Mouse (Mus musculus): Measurements from ENCODE around the gene Kcnf1. TPM values are rescaled to one million over a fixed set of nuclear protein-coding genes. Genes with fewer than 3 reads are reported as not detected.
"Not testable (repeated sequence)": the region's sequence is repeated elsewhere in the genome, so short reads cannot be mapped to it uniquely, and the experiment has no call there.

Kcnf1 gene
- polyA plus RNA-seq, 1 experiment = not detected

DNA sequence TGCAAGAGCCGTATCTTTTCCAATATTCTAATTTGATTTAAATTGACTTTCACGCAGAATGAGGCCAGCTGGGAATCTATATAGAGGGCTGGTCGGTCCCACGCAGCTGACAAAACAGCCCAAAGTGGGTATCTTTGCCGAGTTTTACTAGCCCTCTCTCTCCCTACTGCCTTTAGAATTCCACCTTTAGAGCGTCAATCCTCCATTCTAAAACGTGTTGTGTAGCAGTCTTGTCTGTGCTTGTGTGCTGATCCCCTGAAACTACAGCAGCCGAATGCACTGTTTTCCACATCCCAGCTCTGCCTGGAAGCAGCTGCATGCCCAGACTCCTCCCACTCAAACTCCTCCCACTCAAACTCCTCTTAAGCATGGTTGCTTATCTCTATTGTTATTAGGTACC, 44.4 kb downstream of the Kcnf1 start:
- H3K4me3 ChIP-seq (replicated peaks) = no peak overlapping the region
- peaks cover 10% of the 10 kb centered on the region for H3K9me3 ChIP-seq
- no peaks in the 10 kb centered on the region for H3K4me1 ChIP-seq
- H3K36me3 ChIP-seq (replicated peaks; ENCODE audit: low read length) = no peaks in the 10 kb centered on the region
- TF ChIP-seq FLI1 (IDR thresholded peaks at IDR 0.05; ENCODE audit: low read length) = no peak
- no peak for TF ChIP-seq GATA1 (IDR thresholded peaks at IDR 0.05; ENCODE audit: borderline replicate concordance, low read length)
- H3K27me3 ChIP-seq (replicated peaks) = no peaks in the 10 kb centered on the region

DNA sequence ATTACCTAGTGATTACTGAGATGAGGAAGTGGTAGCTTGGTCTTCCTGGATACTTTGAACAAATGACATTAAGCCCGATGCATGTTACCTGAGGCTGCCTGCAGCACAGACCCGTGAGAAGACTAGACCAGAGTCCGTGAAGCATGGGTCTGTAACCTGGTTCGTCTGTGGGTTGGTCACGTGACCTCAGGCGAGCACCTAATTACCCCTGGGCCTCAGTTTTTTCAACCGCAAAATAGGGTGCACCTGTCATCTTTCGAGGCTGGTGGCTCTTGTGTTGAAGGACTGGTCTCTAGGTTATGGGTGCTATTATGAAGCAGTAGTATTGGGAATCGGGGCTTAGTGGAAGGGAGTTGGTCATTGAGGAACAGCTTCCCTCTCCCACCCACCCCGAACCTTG, 45.1 kb downstream of the Kcnf1 start:
- Histone ChIP-seq H3K4me1 (no peaks in the 10 kb centered on the region), H3K9me3 (peaks cover 4% of the 10 kb centered on the region; the same call in 1 of the 2 replicates), H3K27me3 (replicated peaks) (no peaks in the 10 kb centered on the region), H3K36me3 (replicated peaks; ENCODE audit: low read length) (no peaks in the 10 kb centered on the region), H3K4me3 (replicated peaks) (no peak overlapping the region)
- no peak for TF ChIP-seq GATA1 (IDR thresholded peaks at IDR 0.05; ENCODE audit: borderline replicate concordance, low read length)
- no peak for TF ChIP-seq FLI1 (IDR thresholded peaks at IDR 0.05; ENCODE audit: low read length)

DNA sequence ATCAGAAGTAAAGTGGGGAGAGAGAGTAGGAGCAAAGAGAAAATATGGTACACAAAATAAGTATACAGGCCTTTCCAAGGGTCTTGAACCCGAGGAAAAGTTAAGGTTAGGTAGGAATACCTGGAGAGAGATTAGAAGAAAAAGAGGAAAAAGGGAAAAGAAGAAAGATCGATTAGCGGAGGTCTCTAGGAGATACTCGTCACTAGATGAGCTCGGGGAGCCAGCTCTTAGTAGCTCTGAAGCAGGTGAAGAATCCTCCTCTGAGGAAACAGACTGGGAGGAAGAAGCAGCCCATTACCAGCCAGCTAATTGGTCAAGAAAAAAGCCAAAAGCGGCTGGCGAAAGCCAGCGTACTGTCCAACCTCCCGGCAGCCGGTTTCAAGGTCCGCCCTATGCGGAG, 53.8 kb downstream of the Kcnf1 start:
- H3K9me3 ChIP-seq; H3K36me3 ChIP-seq (replicated peaks; ENCODE audit: low read length); H3K27me3 ChIP-seq (replicated peaks); H3K4me3 ChIP-seq (replicated peaks); H3K4me1 ChIP-seq: not testable (repeated sequence)

Other genes with a start within 250 kb of the Kcnf1 start
- gene Pqlc3, start 176.5 kb downstream of the Kcnf1 start, polyA plus RNA-seq (2012; ENCODE audit: insufficient read depth, low replicate concordance) = 10.0 and 23.7 TPM in 2 replicates
- gene 2410004P03Rik, start 165.2 kb downstream of the Kcnf1 start, polyA plus RNA-seq (2012; ENCODE audit: insufficient read depth, low replicate concordance) = not detected in 2 replicates
- gene Pdia6, start 89.7 kb upstream of the Kcnf1 start, polyA plus RNA-seq (2012; ENCODE audit: insufficient read depth, low replicate concordance) = 5.4 and 50.8 TPM in 2 replicates
- gene Atp6v1c2, start 152.5 kb upstream of the Kcnf1 start, polyA plus RNA-seq (2012; ENCODE audit: insufficient read depth, low replicate concordance) = not detected in 2 replicates
- gene Nol10, start 171.6 kb upstream of the Kcnf1 start, polyA plus RNA-seq (2012; ENCODE audit: insufficient read depth, low replicate concordance) = 1.3 and 3.3 TPM in 2 replicates

Measured in megakaryocyte, embryonic 14.5 days (primary cell).